Mouse (Mus musculus) thymus, adult 2 months (tissue): ENCODE measurements around the gene Dag1.

Experiments
- CTCF ChIP-seq: fragments of 200-500 bp; IDR thresholded peaks from 2 replicates; pipeline ENCODE4 v1.5.1; 2012; ENCODE audit warnings: mild to moderate bottlenecking, control low read depth, low read length, moderate library complexity, borderline replicate concordance; ENCODE audit not compliant: control insufficient read depth, poor library complexity, insufficient read depth; ENCODE audit errors: extremely low read depth
- POLR2A ChIP-seq: fragments of 200-500 bp; IDR thresholded peaks from 2 replicates; pipeline ENCODE4 v1.6.1; 2012; ENCODE audit warnings: mild to moderate bottlenecking, low read length, control low read depth, moderate library complexity; ENCODE audit not compliant: control insufficient read depth, poor library complexity, insufficient read depth; ENCODE audit errors: extremely low read depth

DNA sequence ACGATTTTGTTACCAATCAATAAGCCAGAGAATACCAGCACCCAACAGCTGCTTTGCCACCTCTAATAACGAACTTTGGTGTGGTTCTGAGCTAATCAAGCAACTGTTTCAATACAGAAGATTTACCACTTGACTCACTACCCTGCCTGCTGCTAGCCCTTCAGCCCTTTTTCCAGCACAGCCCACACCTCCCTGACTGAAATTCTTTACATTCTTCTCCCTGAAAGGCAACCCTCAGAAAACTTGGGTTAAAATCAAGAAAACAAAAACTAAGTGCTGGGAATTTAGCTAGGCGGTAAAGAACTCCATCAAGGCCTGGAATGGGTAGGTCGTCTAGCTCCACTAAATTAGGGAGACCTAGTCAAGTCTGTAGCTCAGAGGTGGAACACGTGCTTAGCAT, 23.8 kb downstream of the Dag1 start:
- TF ChIP-seq CTCF (no peak), POLR2A (no peak)
